Comparison of ENCODE assay signal across 13 mouse cellular contexts in the genomic region with DNA sequence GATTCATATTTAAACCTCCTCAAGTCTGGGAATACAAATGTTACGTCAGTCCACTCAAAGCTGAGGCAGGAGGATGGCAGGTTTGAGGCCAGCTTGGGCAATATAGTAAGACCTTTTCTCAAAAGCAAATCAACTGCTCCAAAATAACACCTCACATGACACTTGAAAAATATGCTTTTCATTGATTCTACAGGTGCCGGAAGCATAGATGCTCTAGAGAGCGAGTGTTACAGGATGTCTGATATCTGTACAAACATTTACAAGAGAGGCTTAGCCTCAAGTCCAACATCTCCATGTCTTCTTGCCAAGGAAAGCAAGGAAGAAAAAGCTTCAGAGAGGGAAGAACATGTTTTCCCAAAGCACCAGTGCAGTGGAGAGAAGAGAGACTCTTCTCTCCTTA.
"Had no signal": no experiment of that assay in that cellular context is flagged by ENCODE, and none has a peak within 500 bp of the region (broad histone marks: within the 10 kb centered on the region; RNA-seq: fewer than 3 reads in every experiment).

No protein-coding gene starts in this region.

- H3K9ac ChIP-seq: limb, embryonic 12.5 days; midbrain, embryonic 15.5 days; neural tube, embryonic 13.5 days had no signal

- H3K4me3 ChIP-seq: left cerebral cortex, adult 2 months; limb, embryonic 12.5 days; midbrain, embryonic 15.5 days; neural tube, embryonic 13.5 days had no signal

- H3K36me3 ChIP-seq: limb, embryonic 12.5 days; midbrain, embryonic 15.5 days; neural tube, embryonic 13.5 days had no signal

- ATAC-seq: intestine, embryonic 16.5 days; midbrain, embryonic 15.5 days had no signal

- H3K9me3 ChIP-seq: limb, embryonic 12.5 days; midbrain, embryonic 15.5 days; neural tube, embryonic 13.5 days had no signal

- H3K27me3 ChIP-seq: limb, embryonic 12.5 days; midbrain, embryonic 15.5 days; neural tube, embryonic 13.5 days had no signal

- DNase-seq: kidney, adult 2 months; kidney, postnatal 25 days; lung, adult 18-20 months; right cerebral cortex, postnatal 14 days; thymus, adult 18-20 months; thymus, postnatal 14 days had no signal

- H3K4me2 ChIP-seq: limb, embryonic 12.5 days; midbrain, embryonic 11.5 days; midbrain, embryonic 15.5 days; neural tube, embryonic 13.5 days had no signal

- H3K27ac ChIP-seq: left cerebral cortex, adult 2 months; limb, embryonic 12.5 days; midbrain, embryonic 15.5 days; neural tube, embryonic 13.5 days; stomach, postnatal 0 days had no signal
